Mouse (Mus musculus) hindbrain, embryonic 14.5 days (tissue): ENCODE measurements around the gene Hoxd11. TPM values are rescaled to one million over a fixed set of nuclear protein-coding genes. Genes with fewer than 3 reads are reported as not detected.
A peak's percentile ranks its signal among the peaks of the same experiment; 100 is the strongest.

ENCODE experiments used
- ATAC-seq: fragments of 200-750 bp; cut with Nextera tagmentation; 2 replicates; pipeline ENCODE4 v1.8.0; 2017; ENCODE audit warnings: moderate number of reproducible peaks, mild to moderate bottlenecking, moderate TSS enrichment, moderate library complexity; ENCODE audit not compliant: low FRiP score
- DNase-seq: peaks from one replicate; pipeline ENCODE4 v3.0.0-alpha.2; 2015; ENCODE audit warnings: low spot score
- H3K27ac ChIP-seq: fragments of 300-500 bp; sonication (generic); 2 replicates; pipeline ENCODE4 v1.5.1; 2014; ENCODE audit warnings: mild to moderate bottlenecking, moderate library complexity
- H3K27me3 ChIP-seq: fragments of 300-500 bp; sonication (generic); 2 replicates; pipeline ENCODE4 v1.6.1; 2014; ENCODE audit warnings: mild to moderate bottlenecking, low read length, mixed read lengths; ENCODE audit not compliant: control insufficient read depth, insufficient read depth
- H3K36me3 ChIP-seq: fragments of 300-500 bp; sonication (generic); replicated peaks from 2 replicates; pipeline ENCODE4 v1.6.1; 2014; ENCODE audit not compliant: control insufficient read depth, insufficient read depth
- H3K4me1 ChIP-seq: fragments of 300-500 bp; sonication (generic); replicated peaks from 2 replicates; pipeline ENCODE4 v1.6.1; 2014; ENCODE audit warnings: antibody characterized with exemption, low read length, mixed read lengths; ENCODE audit not compliant: control insufficient read depth, insufficient read depth
- H3K4me2 ChIP-seq: fragments of 300-500 bp; sonication (generic); replicated peaks from 2 replicates; pipeline ENCODE4 v1.6.1; 2014; ENCODE audit warnings: mild to moderate bottlenecking, moderate library complexity
- H3K4me3 ChIP-seq: fragments of 300-500 bp; sonication (generic); replicated peaks from 2 replicates; pipeline ENCODE4 v1.5.1; 2014; ENCODE audit warnings: mild to moderate bottlenecking, low read length
- H3K9ac ChIP-seq: fragments of 300-500 bp; sonication (generic); 2 replicates; pipeline ENCODE4 v1.6.1; 2014
- H3K9me3 ChIP-seq: fragments of 300-500 bp; sonication (generic); 2 replicates; pipeline ENCODE4 v1.6.1; 2016; ENCODE audit warnings: low read length; ENCODE audit not compliant: control insufficient read depth
- WGBS: fragments of 180-500 bp; shearing (Covaris S2); extraction: QIAGEN DNeasy Blood & Tissue Kit; methylation state at CpG from one replicate; pipeline ENCODE4 v1.1.7; 2014; 5-methylcytosine and 5-hydroxymethylcytosine counted together
- polyA plus RNA-seq: library from polyadenylated mRNA; unstranded; fragments of >200 nt; fragmentation: Nextera tagmentation; extraction: Ambion mirVana; gene quantifications from 2 replicates; pipeline ENCODE4 v1.2.1, GENCODE M21; 2014

Hoxd11 gene
- polyA plus RNA-seq, 1 experiment from 2014 or later, result not detected

DNA sequence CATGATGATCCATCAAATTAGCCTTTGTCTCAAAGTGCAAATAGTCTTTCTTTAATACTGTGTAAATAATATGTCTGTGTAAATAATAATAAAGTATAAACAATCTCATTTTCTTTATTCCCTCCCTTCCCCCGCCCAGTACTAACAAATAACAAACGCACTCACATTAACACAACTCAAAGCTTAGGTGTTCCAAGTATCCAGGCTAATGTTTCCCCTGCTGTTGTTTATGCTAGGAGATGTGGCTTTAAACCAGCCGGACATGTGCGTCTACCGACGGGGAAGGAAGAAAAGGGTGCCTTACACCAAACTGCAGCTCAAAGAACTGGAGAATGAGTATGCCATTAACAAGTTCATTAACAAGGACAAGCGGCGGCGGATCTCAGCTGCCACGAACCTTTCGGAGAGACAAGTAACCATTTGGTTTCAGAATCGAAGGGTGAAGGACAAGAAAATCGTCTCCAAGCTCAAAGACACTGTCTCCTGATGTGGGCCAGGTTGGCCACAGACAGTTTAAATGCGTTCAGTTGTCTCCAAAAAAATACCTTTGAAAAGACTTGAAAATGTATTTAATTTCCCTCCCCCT is 9.6 kb upstream of the Hoxd11 start:
- WGBS, result under 1% methylated on average over 14 of the region's 14 CpGs
- H3K9me3 ChIP-seq, result no peaks in the 10 kb centered on the region
- ATAC-seq (no peak), DNase-seq (no peak)
- peaks cover 4% of the 10 kb centered on the region; the same call in 1 of the 2 replicates for H3K4me1 ChIP-seq
- no peak overlapping the region for H3K4me2 ChIP-seq
- no peak overlapping the region for H3K27ac ChIP-seq
- no peak overlapping the region for H3K4me3 ChIP-seq
- peaks cover 98% of the 10 kb centered on the region for H3K27me3 ChIP-seq
- no peak overlapping the region for H3K9ac ChIP-seq
- H3K36me3 ChIP-seq, result no peaks in the 10 kb centered on the region

DNA sequence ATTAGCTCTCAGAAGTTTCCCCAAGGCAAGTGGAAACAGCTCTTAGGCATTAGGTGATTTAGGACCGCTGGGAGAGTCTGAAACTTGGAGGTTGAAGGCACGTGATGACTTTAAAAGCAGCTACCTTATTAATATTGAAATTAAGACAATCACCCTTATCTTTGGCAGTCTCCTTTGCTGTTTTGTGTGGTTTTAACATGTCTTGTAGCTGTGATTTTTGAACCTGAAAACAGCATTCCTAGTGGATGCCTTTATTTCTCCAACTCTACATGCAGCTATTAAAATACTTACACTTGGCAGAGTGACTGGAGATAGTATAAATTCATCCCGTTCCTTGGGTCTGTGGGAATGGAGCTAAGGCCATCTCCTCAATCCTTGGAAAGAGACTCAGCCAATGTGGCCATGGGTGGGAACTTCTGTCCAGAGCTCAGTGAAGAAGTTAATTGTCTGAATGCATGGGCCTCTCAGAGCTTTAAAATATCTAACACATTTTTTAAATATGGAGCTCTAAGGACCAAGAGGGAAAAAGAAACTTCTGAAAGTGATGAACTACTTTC is 8.6 kb upstream of the Hoxd11 start:
- H3K4me1 ChIP-seq, result peaks cover 4% of the 10 kb centered on the region; the same call in 1 of the 2 replicates
- H3K27me3 ChIP-seq, result peaks cover 98% of the 10 kb centered on the region
- H3K9me3 ChIP-seq, result no peaks in the 10 kb centered on the region
- no peak overlapping the region for H3K4me3 ChIP-seq
- no peaks in the 10 kb centered on the region for H3K36me3 ChIP-seq
- 2% methylated on average over 3 of the region's 3 CpGs for WGBS
- no peak for DNase-seq
- ATAC-seq, result no peak
- no peak overlapping the region for H3K4me2 ChIP-seq
- no peak overlapping the region for H3K9ac ChIP-seq
- H3K27ac ChIP-seq, result no peak overlapping the region

DNA sequence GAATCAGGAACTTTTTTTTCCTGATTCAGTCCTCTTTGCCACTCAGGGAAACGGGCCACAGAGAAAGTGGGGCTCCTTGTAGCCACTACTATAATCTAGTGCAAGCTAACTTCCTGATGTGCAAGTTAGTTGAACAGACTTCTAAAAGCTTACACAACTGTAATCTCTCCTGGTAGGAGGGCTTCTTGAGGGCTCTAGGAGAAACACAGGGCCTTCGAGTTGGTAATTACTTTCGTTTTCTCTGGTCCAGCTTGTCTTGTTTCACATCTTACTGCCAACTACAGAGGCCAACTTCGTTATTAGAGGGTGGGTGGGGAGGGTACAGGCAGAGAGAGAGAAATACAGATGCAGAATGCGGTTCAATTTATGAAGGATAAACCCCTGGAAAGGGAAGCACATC is 7.5 kb upstream of the Hoxd11 start:
- Histone ChIP-seq H3K4me3 (no peak overlapping the region), H3K36me3 (no peaks in the 10 kb centered on the region), H3K9ac (no peak overlapping the region), H3K27ac (no peak overlapping the region), H3K4me2 (no peak overlapping the region), H3K4me1 (peaks cover 4% of the 10 kb centered on the region; the same call in 1 of the 2 replicates), H3K27me3 (peaks cover 98% of the 10 kb centered on the region), H3K9me3 (no peaks in the 10 kb centered on the region)
- 6% methylated on average over 5 of the region's 5 CpGs for WGBS
- ATAC-seq, result no peak
- no peak for DNase-seq

GRCm38 (mm10) chr2:74672481-74673362 is 6.6 kb upstream of the Hoxd11 start:
- no peak overlapping the region for H3K27ac ChIP-seq
- H3K9me3 ChIP-seq, result no peaks in the 10 kb centered on the region
- H3K4me2 ChIP-seq, result peak overlapping the region; percentile 39
- ATAC-seq, result peak; percentile 55; the same call in 1 of the 2 replicates
- H3K9ac ChIP-seq, result no peak overlapping the region
- H3K4me1 ChIP-seq, result peaks cover 4% of the 10 kb centered on the region; the same call in 1 of the 2 replicates
- H3K4me3 ChIP-seq, result peak overlapping the region; percentile 22
- WGBS, result 1% methylated on average over 40 of the region's 40 CpGs
- H3K36me3 ChIP-seq, result no peaks in the 10 kb centered on the region
- peaks cover 98% of the 10 kb centered on the region for H3K27me3 ChIP-seq
- DNase-seq, result peak; percentile 75

- Histone ChIP-seq H3K9ac (no peak overlapping the region), H3K4me2 (no peak overlapping the region), H3K27ac (no peak overlapping the region), H3K9me3 (no peaks in the 10 kb centered on the region), H3K27me3 (peaks cover 100% of the 10 kb centered on the region), H3K4me1 (no peaks in the 10 kb centered on the region; the same call in 1 of the 2 replicates), H3K4me3 (no peak overlapping the region), H3K36me3 (no peaks in the 10 kb centered on the region)
- DNase-seq (no peak), ATAC-seq (no peak)
- WGBS, result 1% methylated on average over 24 of the region's 24 CpGs
Measured at GRCm38 (mm10) chr2:74673835-74674425, 5.4 kb upstream of the Hoxd11 start.

GRCm38 (mm10) chr2:74674881-74675665 is 4.3 kb upstream of the Hoxd11 start, which contains the start of gene Hoxd12:
Hoxd12 (plus strand) TSS chr2:74675013.
- Histone ChIP-seq H3K9me3 (no peaks in the 10 kb centered on the region), H3K4me2 (no peak within 1 kb of the TSS), H3K9ac (no peak within 1 kb of the TSS), H3K27me3 (peaks cover 100% of the 10 kb centered on the region), H3K36me3 (no peaks in the 10 kb centered on the region), H3K4me3 (no peak within 1 kb of the TSS), H3K4me1 (no peaks in the 10 kb centered on the region; the same call in 1 of the 2 replicates), H3K27ac (no peak within 1 kb of the TSS)
- DNase-seq (no peak), ATAC-seq (no peak)
- WGBS, result 1% methylated on average over 47 of the region's 47 CpGs

DNA sequence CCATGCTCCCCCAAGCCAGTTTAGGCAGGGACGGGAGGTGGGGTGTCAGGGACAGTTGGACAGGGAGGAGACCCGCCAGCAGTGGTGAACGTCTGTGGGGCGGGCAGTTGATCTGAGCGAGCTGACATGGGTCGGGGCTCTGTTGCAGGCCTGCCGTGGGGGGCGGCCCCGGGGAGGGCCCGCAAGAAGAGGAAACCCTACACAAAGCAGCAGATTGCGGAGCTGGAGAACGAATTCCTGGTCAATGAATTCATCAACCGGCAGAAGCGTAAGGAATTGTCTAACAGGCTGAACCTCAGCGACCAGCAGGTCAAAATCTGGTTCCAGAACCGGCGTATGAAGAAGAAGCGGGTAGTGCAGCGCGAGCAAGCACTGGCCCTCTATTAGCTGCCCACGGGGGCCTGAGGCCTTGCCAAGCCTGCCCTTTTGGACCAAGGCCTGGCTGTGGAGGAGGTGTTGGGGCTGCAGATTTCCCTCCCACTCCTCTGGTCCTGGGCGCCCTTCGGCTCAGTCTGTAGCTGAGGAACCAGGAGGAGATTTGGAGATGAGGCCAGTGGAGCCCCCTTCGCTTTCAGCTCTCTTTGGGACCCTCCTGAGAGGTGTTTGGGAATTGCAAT is 3.6 kb upstream of the Hoxd11 start:
- Histone ChIP-seq H3K4me1 (no peaks in the 10 kb centered on the region; the same call in 1 of the 2 replicates), H3K4me2 (no peak overlapping the region), H3K27ac (no peak overlapping the region), H3K4me3 (no peak overlapping the region), H3K9me3 (no peaks in the 10 kb centered on the region), H3K36me3 (no peaks in the 10 kb centered on the region), H3K27me3 (peaks cover 100% of the 10 kb centered on the region), H3K9ac (no peak overlapping the region)
- ATAC-seq (no peak), DNase-seq (no peak)
- whole genome bisulfite sequencing, result 5% methylated on average over 24 of the region's 24 CpGs

GRCm38 (mm10) chr2:74676376-74677052 is 2.8 kb upstream of the Hoxd11 start:
- H3K4me2 ChIP-seq, result no peak overlapping the region
- no peaks in the 10 kb centered on the region; the same call in 1 of the 2 replicates for H3K4me1 ChIP-seq
- H3K9ac ChIP-seq, result no peak overlapping the region
- no peak overlapping the region for H3K4me3 ChIP-seq
- peaks cover 100% of the 10 kb centered on the region for H3K27me3 ChIP-seq
- ATAC-seq, result no peak
- no peaks in the 10 kb centered on the region for H3K36me3 ChIP-seq
- H3K27ac ChIP-seq, result no peak overlapping the region
- no peak for DNase-seq
- 5% methylated on average over 9 of the region's 9 CpGs for WGBS
- no peaks in the 10 kb centered on the region for H3K9me3 ChIP-seq
